Mouse (Mus musculus) WW6 (cell line): ENCODE results near the gene P2ry2.
A peak's percentile ranks its signal among the peaks of the same experiment; 100 is the strongest.

ENCODE experiments used
- DNase-seq: peaks from one replicate; pipeline ENCODE4 v3.0.0-alpha.2; 2013; ENCODE audit warnings: low read depth, low spot score

The P2ry2 gene

DNA sequence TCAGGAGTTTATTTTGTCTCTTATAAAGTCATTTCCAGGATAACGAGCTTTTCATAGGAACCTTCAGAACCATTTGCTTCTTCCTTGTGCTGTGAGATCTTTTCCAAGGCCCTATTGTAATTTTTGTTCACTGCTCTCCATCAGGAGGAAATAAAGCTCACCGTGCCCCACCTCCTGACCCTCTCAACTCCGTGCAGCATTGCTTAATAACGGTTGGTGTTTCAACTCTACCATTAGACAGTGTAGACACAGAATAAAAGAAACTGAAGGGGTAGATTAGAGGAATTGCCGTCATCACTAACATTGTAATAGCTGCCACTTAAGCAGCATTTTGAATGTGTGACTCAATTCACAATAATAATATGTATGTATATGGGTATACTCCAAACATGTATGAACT lies 14.2 kb upstream of the P2ry2 start:
- no peak for DNase-seq

DNA sequence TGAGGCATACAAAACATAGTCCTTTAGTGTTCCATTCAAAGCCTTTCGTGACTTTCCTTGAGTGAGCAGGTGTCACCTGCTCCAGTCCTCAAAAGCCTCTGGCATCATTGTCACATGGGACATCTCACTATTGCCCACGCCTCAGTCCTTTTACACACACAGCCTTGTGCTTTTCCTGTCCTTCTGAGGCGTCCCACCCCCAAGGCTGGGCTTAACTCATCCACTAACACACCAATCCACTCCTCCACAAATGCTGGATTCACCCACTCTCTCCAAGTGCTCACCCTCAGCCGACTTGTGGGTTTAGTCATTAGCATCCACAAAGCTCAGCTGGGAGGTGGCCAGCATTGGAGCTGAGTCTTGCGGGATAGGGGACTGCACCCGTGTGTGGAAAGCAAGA lies 4.8 kb upstream of the P2ry2 start:
- DNase-seq = no peak

DNA sequence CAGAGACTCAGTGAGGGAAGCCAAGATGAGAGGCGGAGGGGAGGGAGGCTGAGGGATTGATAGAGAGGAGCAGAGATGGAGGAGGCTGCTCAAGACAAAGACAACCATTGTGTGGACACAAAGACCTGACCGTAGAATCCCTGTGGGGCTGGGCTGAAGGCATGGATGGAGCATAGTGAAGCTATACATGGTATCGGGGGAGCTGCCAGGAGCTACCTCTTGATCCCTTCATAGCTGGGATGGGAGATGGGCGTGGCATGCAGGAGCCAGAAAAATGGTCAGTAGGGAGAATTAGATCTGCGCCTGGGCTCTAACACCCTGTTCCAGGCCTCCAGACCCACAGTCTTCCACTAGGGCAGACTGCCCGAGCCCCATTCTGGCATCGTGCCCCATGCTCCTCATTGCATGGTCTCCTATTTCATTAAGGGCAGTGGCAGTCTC lies 4.4 kb upstream of the P2ry2 start:
- no peak for DNase-seq

DNA sequence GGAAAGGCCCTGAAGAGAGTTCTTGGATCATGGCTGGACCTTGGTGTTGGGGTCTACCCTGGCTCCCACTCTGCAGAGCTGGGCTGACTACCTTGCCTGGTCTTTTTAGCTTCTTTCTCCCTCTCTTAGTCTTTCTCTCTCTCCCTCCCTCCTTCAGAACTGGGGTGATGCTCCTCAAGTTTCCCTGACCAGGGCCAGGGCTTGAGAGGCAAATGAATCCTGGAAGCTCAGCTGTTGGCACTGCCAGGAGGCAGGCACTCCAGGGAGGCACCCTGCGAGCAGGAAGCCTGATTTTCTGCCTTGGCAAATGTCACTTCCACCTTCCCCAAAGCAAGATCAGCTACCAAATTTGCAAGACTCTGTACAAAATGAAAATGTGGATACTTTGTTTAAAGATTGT lies 2.3 kb upstream of the P2ry2 start:
- no peak for DNase-seq

DNA sequence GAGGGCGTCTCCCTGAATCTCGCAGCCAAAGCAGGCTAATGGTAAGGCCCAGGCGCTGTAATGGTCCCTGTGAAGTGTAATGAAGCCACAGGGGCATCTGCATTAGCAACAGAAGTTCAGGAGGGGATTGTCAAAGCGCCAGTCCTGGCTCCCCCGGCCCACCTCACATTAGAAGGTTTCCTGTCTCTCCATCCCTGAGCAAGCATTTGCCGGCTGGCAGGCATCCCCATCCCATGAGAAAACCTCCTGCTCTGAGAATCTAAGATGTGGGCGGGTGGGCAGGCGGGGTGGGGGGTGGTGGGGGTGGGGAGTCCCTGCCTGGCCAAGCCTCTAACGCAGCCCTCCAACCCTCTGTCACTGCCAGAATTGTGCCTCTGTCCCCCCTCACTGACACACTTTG lies 1.4 kb upstream of the P2ry2 start:
- DNase-seq = no peak

DNA sequence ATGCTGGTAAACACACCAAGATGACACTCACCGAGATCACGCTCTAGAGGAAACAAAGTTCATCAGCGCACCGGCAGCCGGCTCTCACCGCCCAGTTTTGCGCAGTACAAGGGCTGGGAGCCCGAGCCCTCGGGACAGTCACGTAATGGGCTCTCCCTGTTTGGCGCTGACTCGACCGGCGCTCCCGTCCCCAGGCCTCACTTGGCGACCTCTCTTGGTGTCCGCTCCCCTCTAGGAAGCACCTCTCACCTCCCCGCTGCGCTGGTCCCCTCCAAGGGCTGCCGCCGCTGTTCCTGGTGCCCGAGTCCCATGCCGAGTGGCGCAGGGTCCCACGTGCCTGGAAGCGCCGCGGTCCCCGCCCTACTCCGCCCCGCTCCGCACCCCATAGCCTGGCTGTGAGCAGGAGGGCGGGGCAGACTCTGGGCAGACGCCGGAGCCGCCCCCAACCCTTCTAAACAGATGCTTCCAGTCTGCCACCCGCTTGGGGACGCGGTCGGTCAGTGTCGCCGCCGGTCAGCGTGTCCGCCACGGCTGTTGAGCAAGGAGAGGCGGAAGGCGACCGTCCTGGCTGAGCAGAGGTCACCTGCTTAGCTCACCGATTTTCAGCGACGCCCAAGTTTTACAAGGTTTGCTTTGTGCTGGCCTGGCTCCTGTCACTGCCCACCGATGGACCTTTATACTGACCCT lies 842 bp downstream of the P2ry2 start:
- peak; percentile 53 for DNase-seq

DNA sequence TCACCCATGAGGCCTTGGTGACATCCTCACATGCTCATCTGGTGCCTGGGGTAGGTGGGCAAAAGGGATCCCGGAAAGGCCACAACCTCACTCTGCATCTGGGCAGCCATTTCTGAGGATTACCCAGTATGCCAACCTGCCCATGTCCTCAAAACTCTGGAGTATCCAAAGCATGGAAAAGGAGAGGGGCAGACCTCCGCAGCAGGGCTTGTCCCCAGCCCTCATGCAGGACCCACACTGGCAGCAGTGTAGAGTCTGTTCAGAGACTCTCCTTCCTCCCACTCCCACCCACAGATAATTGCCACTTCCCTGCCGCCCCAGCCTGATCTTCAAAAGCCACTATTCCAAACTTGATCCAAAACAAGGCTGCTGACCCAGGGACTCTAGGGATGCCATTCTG lies 1.9 kb downstream of the P2ry2 start:
- no peak for DNase-seq

DNA sequence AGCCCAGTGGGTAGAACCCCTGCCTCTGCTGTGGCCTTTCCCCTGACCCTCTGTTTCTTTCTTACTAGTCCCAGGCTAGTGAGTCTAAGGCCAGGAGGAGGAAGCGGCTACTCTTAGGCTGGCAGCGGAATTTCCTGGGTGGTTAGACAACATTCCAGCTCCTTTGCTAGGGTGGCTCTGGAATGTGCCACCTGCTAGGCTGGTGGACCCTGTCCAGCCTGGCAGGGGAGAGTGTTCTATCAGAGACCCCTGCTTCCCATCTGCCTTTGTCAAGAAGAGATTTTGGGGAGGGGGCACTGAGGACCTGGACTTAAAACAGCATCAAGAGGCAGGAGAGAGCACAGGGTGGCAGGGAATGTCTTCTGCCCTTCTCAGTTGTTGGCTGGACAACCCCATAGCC lies 6.5 kb downstream of the P2ry2 start:
- no peak for DNase-seq

DNA sequence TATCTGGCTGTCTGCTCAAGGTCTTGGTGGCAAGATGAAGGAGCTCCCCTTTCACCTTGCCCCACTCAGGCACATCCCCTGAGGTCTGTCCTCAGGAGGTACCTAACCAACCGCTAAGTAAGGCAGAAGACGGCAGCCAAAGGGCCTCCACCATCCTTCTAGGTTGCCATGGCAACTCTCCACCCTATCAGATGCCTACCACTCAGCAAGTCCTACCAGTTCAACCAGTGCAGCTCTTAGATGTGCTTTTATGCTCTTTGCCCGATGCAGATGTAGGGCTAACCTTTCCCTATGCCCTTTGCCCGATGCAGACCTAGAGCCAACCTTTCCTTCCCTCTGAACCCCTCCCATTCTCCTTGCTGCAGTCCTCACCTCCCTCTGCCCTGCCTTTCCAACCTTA lies 7.5 kb downstream of the P2ry2 start:
- DNase-seq = no peak

DNA sequence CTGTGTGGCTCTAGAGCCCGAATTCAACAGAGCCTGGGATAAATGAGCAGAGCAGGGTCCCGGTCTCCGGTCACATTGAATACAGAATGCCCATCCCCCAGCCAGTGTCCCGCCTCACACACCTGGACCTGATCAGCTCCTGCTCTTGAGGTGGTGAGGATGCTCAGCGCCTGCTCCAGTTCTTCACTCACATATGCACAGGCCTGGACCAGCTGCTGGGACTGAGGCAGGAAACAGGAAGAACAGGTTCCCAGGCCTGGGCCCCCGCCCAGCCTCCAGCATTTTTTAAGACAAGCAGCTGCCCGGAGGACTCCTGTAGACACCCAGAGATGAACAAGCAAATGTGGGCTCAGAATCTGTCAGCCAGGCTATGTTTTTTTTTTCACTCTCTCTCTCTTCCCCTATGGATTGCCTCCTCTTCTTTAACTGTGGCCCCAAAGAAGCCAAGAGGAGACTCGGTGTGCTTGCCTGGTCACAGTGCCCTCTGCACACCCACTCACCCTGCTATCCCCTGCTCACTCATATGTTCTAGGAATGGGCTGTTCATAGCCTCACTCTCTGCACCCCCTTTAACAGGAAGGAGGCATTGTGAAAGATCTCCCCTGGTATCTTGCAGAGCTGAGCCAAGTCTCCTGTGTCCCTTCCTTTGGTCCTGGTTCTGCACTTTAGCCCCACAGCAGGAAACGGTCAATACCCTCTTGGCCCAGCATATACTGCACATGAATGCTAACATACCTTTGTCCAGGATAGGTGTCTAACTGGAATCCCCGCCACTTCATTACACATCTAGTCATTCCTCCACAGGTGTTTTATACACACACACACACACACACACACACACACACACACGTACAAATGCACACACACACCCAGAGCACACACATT lies 9.0 kb downstream of the P2ry2 start:
- DNase-seq = no peak

DNA sequence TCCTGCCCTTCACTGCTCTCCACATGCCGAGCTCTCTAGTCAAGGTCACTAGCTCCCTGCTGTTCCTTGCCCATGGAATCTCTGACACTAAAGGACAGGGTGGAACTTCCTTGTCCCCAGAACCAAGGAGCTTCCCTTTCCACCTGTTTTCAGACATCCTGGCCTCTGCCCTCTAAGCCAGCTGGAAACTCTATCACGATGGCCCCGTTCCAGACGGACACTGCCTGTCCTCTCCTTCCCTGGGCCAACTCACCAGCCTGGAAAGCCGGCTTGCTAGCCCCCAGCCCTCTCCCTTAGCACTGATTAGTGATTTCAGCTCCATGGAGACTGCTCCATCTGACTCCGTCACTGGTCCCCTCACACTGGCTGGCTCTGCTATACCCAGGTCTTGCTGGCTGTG lies 10.4 kb downstream of the P2ry2 start:
- no peak for DNase-seq

DNA sequence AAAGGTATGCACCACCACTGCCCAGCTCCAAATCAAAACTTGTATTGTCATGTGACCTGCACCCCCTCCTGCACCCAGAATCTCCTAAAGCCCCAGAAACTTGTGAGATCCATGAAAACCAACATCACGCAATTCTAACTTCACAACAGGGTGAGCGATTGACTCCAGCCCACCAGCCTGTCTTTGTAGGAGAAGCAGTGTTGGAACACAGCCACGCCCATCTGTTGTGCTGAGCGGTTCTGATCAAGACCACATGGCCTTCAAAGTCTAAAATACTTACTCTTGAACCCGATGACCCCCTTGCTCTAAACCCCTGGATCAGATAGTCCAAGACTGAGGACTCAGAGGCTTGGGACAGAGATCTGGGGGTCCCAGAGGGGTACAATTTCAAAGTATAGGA lies 13.0 kb downstream of the P2ry2 start:
- DNase-seq = no peak

DNA sequence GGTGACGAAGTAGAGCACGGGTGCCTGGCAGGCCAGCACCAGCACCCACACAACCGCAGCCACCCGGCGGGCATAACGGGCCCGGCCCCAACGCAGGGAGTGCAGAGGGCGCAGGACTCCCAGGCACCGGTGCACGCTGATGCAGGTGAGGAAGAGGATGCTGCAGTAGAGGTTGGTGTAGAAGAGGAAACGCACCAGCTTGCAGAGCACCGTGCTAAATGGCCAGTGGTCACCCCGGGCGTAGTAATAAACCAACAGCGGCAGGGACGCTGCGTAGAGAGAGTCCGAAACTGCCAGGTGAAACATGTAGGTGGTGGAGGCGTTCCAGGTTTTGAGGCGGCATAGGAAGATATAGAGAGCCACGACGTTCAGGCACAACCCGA lies 14.1 kb downstream of the P2ry2 start:
- no peak for DNase-seq

DNA sequence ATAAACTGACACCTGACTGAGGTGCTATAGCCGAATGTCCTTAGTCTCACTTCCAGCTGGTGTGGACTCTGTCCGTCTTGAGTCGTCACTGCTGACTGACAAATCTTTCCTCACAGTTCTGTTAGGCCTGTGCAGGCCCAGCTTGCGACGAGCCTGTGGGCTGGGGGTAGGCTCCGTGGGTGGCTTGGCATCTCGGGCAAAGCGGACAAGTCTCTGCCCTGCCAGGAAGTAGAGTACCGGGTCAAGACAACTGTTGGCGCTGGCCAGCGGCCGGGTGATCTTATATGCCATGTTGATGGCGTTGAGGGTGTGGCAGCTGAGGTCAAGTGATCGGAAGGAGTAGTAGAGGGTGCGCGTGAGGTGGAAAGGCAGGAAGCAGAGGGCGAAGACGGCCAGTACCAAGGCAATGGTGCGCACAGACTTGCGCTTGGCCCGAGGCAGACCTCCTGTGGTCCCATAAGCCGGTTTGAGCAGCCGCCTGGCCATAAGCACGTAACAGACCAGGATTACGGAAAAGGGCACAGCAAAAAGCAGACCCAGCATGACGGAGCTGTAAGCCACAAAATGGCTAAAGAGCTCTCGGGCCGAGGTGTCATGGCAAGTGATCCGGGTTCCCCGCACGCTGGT lies 14.6 kb downstream of the P2ry2 start:
- no peak for DNase-seq

DNA sequence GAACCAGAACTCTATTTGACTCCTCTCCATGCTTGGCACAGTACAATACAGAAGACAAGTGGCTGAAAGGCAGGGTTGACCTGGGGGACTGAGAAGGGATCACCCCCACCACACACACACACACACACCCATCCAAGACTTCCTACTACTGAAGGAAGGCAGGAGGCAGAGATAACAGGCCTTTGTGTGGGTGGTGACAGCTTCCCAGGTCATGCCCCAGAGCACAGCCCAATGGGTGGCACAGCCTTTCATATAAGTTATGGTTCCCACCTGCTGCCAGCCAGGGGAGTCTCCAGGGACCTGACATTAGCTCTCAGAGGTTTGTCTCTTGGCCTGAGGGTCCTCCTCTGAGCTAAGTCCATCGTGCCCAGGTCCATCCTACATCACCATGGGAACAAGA lies 15.5 kb downstream of the P2ry2 start:
- no peak for DNase-seq

DNA sequence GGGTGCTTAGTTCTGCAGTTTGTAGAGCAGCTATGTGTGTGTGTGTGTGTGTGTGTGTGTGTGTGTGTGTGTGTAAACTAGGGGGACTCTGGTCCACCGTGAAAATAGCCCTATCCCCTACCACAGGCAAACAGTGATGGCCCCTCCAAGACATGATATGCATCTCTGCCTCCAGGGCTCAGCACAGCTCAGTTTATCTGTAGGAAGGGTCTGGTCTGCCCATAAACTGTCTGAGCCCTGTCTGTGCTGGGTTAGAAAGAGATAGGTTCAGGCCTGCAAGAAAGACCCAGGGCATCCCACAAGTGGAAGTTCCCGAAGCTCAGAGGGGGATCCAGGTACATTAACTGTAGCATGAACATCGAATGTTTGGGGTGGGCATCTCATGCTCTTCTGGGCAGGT lies 16.7 kb downstream of the P2ry2 start:
- DNase-seq = no peak

DNA sequence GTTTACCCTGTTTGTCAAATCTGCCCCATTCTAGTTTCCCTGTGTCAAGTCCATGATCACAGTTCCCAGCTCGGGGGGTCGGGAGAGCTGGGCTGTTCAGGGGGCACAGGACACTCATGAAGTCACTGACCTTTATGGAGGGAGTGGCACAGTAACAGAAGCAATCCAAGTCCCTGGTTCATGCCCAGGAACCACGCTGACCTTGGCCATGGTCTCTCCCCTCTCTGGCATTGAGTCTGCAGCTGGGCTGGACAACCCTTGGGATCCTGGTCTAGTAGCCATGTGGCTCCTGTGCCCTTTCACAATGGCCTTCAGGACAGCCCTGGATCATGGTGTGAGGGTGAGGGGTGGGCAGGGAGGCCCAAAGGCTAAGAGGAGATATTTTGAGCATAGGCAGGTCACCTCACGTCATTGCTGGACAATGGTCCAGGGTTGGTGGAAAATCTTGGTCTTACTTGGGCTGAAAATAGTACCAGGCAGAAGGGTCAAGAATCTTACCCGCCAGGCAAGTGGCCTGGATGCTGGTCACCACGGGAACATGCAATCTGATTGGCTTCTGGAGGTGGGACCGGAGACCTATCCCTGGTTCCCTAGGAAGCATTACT lies 17.3 kb downstream of the P2ry2 start:
- DNase-seq = no peak

DNA sequence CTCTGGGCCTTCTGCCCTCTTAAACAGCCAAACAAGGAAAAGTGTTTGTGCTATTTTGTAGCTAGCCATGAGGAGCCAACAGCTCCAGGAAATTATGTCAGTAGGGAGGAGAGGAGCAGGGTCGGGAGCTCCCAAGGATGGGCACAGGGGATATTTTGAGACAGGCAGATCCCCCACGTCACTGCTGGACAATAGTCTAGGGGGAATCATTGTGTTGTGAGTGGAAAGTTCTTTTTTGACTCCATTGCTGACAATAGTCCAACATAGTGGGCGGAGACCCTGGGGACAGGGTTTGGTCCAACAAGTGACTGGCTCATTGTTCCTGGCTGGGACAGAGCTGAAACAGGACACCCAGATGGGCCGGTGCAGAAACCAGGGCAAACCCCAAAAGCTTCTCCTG lies 19.5 kb downstream of the P2ry2 start:
- DNase-seq = no peak

DNA sequence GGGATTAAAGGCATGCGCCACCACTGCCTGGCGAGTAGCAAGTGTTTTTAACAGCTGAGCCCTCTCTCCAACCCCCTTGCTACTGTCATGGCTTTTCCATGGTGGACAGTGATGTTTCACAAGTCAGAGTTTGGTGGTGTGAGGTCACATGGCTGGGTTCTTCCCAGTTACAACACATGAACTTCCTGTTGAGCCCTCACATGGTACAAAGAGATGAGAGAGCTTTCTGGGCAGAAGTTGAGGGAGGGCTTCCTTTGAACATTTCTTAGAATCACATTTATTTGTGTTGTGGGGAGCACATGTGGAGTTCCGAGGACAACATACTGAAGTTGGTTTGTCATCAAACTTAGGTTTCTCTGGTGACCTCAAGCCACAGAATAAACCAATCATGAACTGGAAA lies 20.7 kb downstream of the P2ry2 start:
- no peak for DNase-seq

DNA sequence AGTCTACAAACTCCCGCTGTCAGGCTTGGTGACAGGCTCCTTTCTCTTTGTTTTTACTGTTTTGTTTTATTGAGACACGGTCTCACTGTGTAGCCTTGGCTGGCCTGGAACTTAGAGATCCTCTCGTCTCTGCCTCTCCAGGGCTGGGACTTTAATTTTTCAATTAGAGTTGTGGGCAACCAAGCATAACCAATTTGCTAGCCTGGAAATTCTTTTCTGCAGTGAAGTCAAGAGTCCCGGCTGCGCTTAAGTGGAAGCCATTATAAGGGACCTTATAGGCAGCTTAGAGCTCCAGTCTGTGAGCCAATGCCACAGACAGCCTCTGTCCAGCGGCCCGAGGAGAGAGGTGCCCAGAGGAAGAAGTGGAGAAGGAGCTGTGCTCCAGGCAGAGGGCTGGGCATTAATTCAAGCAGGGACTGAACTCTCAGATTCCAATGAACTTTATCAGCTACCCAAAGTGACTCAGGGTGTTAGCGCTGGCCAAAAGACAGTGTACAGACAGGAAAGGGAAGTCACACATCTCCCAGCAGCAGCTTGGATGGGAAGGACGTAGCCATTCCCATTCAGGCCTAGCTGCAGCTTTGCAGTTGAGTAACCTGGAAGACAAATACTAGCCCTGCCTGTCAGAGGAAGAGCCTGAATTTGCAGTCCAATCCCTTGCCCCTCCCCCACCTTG lies 21.9 kb downstream of the P2ry2 start:
- no peak for DNase-seq

DNA sequence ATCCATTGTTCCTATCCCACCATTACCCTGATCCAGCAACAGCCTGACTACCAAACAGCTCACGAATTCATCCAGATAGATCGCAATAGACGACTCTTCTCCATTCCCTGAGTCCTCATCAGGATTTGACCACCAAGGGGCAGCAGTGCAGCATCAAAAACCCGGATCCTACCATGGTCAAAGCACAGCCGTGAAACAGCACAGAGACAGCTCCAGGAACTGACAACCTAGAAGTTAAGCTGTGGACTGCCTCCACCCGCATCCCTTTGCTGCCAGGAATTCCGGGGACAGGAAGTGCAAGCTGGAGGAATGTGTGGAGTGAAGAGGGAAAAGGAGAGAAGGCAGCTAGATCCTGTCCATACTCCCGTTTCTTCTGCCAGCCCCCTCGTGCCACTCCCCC lies 24.6 kb downstream of the P2ry2 start:
- DNase-seq = no peak
